Mouse (Mus musculus) adrenal gland, adult 2 months (tissue): ENCODE measurements at regions not wholly inside any gene's neighbourhood (a gene's known extent, or its start where the extent isn't known, plus 50 kb on each side); places are given as distances from the start of the nearest gene placed in this dataset.

Source experiments
- DNase-seq: peaks from one replicate; pipeline ENCODE4 v3.0.0; 2021

GRCm38 (mm10) chr13:51345321-51345720 lies 63.1 kb upstream of the S1pr3 start:
- DNase-seq: no peak

- peak; percentile 33 for DNase-seq
Measured at GRCm38 (mm10) chr13:51345839-51346550, 62.4 kb upstream of the S1pr3 start.

DNA sequence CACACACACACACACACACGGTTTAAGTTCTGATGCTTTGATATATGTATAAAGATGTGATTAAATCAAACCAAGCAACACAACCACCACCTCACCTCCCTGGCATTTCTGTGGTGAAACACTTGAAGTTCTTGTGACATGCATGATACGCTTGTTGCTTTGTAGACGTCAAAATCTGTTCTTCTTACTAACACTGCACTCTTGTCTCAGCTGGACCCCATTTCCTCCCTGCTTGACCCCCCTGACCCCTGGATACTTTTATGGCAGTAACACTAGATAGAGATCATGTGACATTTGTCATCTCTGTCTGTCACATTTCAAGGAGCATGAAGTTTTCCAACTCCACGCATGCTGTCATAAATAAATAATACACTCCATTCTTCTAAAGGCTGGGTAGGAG lies 59.7 kb upstream of the S1pr3 start:
- DNase-seq: no peak

DNA sequence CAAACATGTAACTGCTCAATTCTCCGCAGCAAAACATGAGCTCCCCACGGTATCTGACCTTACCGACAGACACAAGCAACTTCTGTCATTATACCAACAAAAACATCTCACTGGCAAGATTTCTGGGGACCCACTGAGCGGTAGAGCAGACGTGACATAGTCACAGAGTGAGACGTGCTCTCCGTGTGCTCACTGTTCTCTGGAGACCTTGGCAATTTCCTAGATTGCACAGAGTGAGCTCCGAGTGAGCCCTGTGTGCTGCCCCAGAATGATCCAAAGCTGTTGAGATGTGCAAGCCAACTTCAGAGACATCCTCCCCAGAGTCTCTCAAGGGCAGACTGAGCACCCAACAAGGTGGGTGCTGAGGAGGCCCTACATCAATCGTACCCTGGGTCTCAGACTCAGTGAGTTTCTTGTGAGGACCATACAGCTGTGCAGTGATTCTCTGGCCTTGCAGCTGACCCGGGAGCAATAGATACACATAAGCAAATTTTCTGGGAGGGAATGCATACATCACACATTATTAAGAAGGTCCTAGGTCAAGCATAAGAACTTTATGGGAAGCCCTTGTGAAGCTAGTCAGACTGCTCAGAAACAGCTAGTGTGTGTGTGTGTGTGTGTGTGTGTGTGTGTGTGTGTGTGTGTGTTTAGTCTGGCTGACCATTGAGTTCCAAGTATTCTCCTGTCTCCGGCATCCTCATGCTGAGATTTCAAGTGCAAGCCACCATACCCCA lies 58.5 kb upstream of the S1pr3 start:
- no peak for DNase-seq

GRCm38 (mm10) chr13:51352874-51353273 lies 55.6 kb upstream of the S1pr3 start:
- no peak for DNase-seq

GRCm38 (mm10) chr13:51355507-51355906 lies 52.9 kb upstream of the S1pr3 start:
- no peak for DNase-seq
